Mouse (Mus musculus) embryonic facial prominence, embryonic 15.5 days (tissue): ENCODE results near the gene Dmrtc2. TPM values are rescaled to one million over a fixed set of nuclear protein-coding genes. Genes with fewer than 3 reads are reported as not detected.

Experiments used
- polyA plus RNA-seq: library from polyadenylated mRNA; unstranded; fragments of >200 nt; fragmentation: Nextera tagmentation; extraction: Ambion mirVana; gene quantifications from 2 replicates; pipeline ENCODE4 v1.2.1, GENCODE M21; 2015

Gene Dmrtc2
- polyA plus RNA-seq, 1 experiment from 2014 or later, result 0.09 TPM

Other genes with a start within 250 kb of the Dmrtc2 start
- 94.6 and 109 TPM in 2 replicates for gene Lypd3, start 233.5 kb upstream of the Dmrtc2 start, polyA plus RNA-seq
- gene Tex101, start 193.4 kb upstream of the Dmrtc2 start, polyA plus RNA-seq, result not detected in 2 replicates
- gene BC049730, start 160.8 kb upstream of the Dmrtc2 start, polyA plus RNA-seq, result not detected in 2 replicates
- gene Gm4763, start 143.1 kb upstream of the Dmrtc2 start, polyA plus RNA-seq, result not detected in 2 replicates
- gene Cd177, start 109.7 kb upstream of the Dmrtc2 start, polyA plus RNA-seq, result 0.66 and 1.3 TPM in 2 replicates
- 0.35 TPM in 2 replicates for gene Ceacam10, start 92.9 kb upstream of the Dmrtc2 start, polyA plus RNA-seq
- 8.1 and 21.7 TPM in 2 replicates for gene Gm9844, start 7.8 kb upstream of the Dmrtc2 start, polyA plus RNA-seq
- not detected in 2 replicates for gene Lypd4, start 116 bp upstream of the Dmrtc2 start, polyA plus RNA-seq
- gene Rps19, start 14.3 kb downstream of the Dmrtc2 start, polyA plus RNA-seq, result 2,979 and 3,008 TPM in 2 replicates
- gene Cd79a, start 27.3 kb downstream of the Dmrtc2 start, polyA plus RNA-seq, result 0.59 and 0.69 TPM in 2 replicates
- 121 and 126 TPM in 2 replicates for gene Arhgef1, start 32.9 kb downstream of the Dmrtc2 start, polyA plus RNA-seq
- not detected in 2 replicates for gene Gm4881, start 74.4 kb downstream of the Dmrtc2 start, polyA plus RNA-seq
- gene Rabac1, start 102.7 kb downstream of the Dmrtc2 start, polyA plus RNA-seq, result 211 and 215 TPM in 2 replicates
- 1.5 and 2.0 TPM in 2 replicates for gene Atp1a3, start 135.9 kb downstream of the Dmrtc2 start, polyA plus RNA-seq
- 6.0 and 6.7 TPM in 2 replicates for gene Grik5, start 202.3 kb downstream of the Dmrtc2 start, polyA plus RNA-seq
- 31.7 and 35.8 TPM in 2 replicates for gene Zfp574, start 202.5 kb downstream of the Dmrtc2 start, polyA plus RNA-seq